Mouse (Mus musculus) frontal cortex, postnatal 36 days (tissue): ENCODE measurements around the gene Ski.
"Not testable (repeated sequence)": the region's sequence is repeated elsewhere in the genome, so short reads cannot be mapped to it uniquely, and the experiment has no call there.

Experiments used
- DNase-seq, 2 experiments: peaks; one replicate each; pipeline ENCODE4 v3.0.0; 2022; ENCODE audit warnings: low spot score in 2 of 2

The Ski gene

DNA sequence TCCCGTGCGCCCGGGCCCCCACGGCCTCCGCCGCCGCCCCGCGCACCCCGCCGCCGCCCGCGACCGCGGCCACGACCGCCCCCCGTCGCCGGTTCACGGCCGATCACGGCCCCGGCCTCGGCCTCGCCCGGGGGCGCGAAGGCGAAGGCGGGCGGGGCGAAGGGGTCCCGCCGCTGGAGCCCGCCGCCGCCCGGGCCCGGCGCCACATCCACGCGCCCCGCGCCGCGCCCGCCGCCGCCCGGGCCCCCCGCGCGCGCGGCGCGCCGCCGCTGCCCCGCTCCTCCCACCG lies at the start of gene Ski:
TSS of gene Ski (minus strand) at position 41 of the 289 bp plus-strand sequence.
- no peak for DNase-seq

DNA sequence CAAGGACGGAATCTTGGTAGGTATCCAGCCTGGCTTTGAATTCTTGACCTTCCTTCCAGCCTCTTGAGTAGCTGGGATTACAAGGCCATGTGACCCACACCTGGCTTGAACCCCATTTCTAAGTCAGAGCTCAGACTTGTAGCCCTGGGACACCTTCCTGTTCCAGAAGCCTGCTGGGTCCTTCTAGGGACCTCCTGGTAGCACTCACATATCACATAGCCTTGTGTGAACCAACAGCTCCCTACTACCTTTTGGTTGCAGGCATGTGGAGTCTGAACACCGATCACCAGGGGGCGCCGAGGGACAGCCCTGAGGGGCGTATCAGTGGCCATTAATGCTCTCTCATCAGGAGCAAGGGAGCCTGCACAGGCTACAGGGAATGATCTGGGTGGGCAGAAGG lies 46.0 kb upstream of the Ski start:
- peak; percentile 67 to 74 for DNase-seq

DNA sequence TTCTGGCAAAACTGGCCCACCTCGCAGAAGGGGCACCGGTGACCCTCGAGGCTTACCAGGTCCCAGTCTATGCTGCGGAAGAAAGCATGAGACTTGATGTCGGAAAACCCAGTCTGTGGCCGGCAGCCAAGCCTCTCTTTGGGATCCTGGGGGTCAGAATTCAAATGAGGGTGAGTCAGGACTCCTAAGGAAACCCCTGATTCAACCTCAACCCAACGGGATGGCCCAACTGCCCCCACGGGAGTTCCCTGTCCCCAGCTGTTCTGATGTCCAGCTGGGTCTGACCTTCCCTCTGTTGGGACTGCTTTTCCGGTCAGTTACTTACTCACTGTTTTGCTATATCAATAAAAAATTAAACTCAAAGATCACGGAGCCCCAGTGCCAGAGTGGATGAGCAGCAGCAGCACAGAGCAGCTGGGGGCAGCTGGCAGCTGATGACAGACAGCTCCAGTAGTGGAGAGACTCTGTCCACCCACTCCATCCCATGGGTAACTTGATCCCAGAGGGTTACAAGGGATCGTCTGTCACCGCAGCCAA lies 45.3 kb upstream of the Ski start:
- DNase-seq, result no peak

DNA sequence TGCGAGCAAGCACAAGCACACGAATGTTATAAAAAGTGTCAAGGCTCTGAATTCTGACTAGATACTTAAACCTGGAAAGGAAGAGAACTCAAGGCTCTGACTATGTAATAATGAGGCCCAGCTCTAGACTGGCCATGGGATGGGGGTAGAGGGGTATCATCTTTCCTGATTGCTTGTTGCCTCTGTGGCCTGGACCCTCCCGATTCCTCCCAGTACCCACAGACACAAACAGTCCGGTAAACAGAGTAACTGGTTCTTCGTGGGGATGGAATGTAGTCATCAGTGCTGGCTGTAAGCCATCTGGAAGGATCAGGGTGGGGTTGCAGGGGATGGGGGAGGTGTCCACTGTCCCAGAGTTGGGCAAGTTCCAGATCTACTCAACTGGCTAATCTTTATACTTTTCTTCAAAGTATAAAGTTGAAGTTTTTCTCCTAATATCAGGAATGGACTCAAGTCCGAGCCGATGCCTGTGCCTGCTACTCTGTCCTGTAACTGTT lies 44.7 kb upstream of the Ski start:
- no peak for DNase-seq

DNA sequence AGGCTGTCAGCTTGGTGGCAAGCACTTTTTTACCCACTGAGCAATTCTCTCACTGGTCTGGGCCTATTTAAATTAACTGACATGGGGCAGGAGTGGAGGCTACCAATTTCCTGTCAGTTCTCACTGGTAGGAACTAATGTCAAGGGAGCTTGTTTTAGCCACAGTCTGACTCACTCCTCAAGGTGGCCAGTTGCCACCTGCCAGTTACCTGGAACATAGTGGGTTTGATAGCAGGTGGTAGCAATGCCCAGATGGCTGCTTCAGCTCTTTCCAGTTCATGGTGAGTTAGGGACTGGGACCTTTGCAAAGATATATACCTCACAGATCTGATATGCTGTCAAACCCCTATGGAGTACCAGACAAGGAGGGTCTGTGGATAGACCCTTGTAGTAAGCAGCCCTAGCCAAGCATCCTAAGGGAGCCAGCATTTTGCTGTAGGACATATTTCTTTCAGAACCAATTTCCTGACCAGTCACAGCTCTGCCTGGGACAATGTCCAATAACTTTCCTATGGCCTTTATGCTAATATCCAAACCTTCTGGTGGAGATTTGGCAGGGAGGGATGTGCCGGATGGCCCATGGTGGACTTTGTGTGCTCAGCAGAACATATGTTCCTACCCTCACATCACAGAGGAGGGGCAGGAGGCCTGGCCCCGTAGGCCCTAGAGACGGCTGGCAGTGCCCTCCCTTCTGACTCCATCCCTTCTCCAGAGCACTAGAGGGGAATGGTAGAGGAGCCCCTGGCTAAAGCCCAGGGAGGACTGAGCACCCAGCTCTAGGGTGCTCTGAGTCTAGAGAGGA lies 42.3 kb upstream of the Ski start:
- DNase-seq, result no peak

DNA sequence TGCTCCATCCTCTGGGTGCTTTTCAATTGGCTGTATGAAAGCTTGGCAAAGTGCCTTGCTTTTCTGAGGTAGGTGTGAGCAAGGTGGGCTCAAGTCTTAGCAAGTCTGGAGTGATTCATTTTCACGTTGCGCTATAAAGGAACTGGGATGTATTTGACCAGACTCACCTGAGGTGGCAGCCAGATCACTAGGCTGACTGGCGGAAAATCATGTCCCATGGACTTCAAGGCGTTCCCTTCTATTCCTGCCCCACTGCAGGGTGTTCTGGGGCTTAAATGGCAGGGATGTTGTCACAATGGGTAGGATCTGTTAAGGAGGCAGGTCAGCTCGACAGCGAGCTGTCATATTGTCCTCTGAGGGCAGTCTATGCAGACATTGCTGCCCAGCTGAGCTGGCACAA lies 29.9 kb upstream of the Ski start:
- DNase-seq, result no peak

DNA sequence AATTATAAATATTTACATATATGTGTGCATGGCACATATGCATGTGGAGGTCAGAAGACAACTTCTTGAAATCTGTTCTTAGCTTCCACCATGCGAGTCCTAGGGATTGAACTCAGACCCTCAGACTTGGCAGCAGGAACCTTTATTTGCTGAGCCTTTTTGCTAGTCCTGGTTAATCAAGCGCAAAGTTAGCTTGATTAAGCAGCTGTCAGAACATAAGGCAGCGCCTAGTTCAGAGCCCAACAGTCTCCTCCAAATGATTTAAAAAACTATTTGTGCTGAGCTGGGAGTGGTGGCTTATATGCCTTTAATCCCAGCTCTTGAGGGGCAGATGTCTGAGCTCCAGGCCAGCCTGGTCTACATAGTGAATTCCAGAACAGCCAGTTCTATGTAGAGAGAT lies 28.8 kb upstream of the Ski start:
- no peak for DNase-seq

DNA sequence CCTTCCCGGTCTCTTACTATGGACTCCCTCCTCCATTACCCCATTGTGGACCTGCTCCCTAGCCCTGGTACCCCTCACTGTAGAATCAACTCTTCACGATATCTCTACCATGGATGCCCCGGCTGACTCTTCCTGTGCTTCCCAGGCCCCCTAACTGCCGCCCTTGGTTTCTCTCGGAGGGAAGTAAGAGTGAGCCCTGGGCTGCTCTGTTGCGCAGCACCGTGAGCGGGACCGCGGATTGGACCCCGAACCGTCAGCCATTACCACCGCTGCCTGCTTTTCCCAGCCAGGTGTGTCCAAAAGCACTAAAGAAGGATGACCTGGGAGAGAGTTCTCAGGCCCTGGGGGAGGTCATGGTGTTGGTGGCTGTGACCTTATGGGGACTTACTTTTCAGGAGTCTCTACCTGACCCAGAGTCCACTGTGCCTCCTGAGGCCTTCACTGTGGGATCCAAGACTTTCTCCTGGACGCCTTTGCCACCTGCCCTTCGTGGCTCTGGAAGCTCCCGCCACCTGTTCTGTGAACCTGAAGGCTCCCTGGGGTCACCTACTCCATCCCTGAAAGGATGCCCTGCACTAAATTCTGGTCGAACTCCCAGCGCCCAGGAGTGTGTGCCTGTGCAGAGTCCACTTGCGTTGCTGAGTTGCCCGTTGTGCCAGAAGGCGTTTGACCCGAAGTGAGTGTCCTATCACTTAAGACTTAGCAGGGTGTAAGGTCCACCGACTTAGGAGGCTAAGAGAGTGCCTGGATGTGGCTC lies 28.1 kb upstream of the Ski start:
- DNase-seq, result peak; percentile 32 to 37

DNA sequence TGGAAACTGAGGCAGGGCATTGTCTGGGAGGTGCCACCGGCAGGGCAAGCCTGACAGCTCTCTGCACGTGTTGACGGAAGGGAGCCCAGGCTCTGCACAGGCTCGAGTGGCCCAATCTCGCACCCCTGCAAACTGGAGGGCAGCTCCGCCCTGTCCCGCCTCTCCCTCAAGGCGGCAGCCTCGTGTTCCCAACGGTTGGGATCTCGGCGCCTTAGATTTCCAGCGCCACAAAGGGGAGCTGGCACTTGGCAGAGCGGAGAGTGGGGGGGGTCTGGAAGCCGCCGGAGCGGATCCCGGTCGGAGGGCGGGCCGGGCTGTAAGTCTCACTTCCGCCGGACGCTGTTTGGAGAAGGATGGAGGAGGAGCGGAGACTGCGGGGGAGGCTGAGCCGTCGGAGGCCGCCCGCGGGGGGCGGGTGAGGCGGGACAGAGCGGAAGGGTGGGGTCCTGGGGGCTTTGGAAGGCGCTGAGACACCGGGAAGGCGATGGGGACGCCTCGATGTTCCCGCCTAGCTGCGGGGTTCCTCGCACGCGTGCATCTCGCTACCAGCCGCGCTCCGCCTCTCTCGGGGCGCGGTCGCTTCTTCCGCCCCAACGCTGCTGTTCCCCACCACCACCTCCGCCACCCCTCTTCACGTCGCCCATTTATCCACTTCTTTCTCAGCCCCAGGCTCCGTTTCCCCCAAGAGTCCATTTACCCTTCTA lies 27.4 kb upstream of the Ski start, which contains the start of gene Faap20:
TSS of gene Faap20 (plus strand) at position 155 of the 704 bp plus-strand sequence.
- peak; percentile 81 to 83 for DNase-seq

DNA sequence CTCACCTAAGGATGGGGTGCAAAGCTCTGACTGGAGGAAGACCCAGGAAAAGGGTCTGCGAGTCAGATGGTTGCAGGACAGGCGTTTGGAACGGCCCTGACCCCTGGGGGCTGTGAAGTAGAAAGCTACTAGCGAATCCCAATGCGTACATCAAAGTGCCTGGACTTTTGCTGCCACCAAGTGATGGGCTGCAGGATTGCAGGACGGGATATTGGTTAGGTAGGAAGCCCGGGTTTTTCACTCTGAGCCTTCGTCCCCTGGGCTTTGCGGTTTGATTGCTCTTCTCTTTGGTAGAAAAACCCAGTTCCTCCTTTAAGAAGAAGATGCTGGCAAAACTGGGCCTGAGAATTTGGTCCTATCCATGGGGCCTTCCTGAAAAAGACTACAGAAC lies 26.9 kb upstream of the Ski start:
- DNase-seq, result peak; percentile 90 to 97

DNA sequence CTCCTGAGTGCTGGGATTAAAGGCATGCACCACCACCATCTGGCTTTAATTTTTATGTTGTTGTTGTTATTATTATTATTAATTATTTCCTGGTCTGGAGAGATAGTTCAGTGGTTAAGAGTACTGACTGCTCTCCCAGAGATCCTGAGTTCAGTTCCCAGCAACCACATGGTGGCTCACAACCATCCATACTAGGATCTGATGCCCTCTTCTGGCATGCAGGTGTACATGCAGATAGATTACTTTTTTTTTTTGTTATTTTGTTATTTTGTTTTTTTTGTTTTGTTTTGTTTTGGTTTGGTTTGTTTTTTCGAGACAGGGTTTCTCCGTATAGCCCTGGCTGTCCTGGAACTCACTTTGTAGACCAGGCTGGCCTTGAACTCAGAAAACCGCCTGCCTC lies 25.7 kb upstream of the Ski start:
- DNase-seq, result not testable (repeated sequence)

DNA sequence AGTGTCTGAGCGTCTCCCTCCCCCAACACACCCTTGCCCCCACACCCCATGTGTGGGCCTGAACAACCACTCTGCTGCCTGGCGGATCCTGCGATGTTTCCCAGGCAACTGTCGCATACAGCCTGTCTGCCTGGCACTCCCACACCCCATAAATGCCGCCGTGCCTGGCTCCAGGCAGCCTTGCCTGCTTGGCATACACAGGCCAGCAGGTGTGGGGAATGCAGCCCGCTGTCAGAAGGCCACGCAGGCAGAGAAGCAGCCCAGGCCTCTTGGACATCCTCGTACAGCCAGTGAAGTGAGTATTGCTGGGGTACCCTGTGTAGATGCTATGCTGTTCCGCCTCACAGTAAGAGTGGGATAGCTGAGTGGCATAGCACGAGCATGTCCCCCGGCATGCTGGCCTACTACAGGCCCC lies 24.3 kb upstream of the Ski start:
- peak; percentile 70 to 85 for DNase-seq

DNA sequence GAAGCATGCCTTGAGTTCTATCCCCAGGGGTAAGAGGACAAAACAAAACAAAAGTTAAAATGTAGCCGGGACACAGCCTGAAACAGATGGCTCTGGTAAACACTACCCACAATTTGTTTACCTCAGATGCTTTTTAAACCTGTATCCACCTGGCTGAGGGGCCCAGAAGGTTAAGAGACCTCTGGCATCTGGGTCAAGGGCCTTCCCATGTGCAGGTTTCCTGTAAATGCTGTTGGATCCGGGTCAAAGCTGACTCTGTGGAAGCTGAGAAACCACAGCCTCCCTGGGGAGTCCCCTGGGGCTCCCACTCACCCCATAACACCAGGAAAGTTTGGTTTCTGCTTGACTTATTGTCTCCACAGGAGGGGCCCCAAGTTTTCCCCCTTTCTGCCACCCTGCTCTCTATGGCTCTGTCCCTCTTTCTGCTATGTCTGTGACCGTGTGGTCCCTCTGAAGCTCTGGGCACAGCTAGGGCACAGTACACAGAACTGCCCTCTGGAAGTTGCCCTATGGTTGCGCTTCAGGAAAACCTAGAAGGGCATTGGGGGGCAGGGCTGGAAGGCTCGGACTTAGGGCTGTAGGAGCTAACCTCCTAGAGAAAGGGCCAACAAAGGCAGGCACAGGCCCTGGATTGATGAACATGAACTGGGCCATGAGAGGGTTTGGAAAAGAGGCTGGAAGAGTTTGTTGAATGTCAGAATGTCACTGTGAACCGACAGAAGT lies 23.5 kb upstream of the Ski start:
- DNase-seq, result no peak

DNA sequence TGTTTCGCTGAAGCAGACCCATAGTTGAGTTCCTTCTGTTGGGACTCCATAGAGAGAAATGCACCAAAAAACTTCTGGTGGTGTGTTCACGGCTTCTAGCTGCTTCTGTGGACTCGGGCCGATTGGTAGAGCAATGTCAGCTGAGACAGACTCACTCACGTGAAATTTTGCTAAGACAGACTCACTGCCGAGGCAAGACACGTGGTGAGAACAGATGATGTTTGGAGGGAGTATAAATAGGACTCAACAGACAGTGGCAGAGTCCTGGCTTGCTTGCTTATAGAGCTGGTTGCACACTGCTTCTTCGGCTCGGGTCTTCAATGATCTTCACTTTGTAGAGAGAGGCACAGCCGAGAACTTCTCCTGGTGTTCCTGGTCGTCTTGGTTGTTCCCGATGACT lies 20.8 kb upstream of the Ski start:
- peak in 1 of 2 experiments; percentile 62 for DNase-seq

DNA sequence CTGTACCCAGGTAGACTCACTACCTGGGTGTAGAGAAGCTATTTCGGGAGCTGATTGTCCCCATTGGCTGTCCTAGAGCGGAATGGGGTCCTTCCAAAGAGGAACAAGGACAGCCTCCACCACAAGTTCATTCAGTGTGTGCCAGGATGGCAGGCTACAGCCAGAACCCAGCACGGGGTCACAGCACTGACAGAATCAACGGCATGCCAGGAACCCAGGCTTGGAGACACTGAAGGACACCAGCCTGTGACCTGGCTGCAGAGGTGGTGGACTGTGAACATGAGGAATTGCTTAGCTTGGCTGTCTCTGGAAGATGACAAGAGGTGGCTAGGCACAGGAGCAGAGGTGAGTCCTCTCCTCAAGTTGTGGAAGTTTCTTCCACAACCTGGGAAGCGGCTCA lies 19.9 kb upstream of the Ski start:
- DNase-seq, result no peak

DNA sequence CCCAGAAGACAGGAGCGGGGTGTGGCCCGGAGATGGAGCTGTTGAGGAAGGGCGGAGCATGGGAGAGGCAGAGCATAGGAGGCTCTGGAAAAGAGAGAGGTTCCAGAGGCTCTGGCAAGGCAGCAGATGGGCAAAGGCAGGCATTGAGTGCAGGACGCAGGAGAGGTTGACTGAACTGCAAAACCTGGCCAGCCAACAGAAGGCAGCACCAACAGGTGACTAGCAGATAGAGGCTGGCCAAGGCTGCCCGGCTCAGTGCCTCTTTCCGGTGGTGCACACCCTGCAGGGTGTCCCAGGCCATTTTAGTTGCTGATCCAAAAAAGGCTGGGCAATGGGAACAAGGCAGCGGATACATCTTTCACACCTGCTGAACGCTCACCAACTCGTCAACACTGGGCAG lies 19.4 kb upstream of the Ski start:
- no peak for DNase-seq

DNA sequence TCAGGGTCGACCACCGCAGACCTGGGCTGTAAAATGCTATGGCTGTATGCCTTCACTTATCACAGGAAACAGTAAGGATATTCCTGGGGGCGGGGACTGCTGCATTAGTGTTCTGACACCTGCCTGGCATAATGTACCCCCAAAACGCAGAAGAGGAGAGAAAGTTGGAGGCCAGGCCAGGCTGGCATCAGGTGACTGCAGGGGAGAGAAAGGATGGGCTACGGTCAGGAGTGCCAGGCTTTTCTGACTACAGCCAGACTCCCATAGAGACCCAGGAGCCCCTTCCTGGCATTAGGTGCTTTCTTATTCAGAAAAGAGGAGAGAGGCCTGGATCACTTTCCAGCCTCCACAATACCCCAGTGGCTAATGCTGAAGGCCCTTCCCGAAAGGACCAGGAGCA lies 17.1 kb upstream of the Ski start:
- DNase-seq, result no peak

DNA sequence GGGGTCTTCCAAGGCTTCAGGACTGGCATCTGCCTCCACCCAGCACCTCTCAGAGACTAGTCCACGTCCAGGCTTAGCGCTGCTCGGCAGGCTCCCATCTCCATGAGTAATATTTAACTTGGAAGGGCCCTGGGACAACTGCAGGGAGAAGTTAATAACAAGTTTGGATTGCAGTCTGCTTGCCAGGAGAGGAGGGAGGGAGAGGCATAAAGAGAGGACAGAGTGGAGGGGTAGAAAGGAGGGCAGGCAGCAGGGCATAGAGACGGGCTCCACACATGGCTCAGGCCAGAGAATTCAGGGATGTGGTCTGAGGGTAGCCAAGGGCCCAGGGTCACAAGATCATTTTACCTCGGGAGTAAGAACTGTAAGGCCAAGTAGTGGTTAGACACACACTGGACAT lies 15.9 kb upstream of the Ski start:
- DNase-seq, result no peak

DNA sequence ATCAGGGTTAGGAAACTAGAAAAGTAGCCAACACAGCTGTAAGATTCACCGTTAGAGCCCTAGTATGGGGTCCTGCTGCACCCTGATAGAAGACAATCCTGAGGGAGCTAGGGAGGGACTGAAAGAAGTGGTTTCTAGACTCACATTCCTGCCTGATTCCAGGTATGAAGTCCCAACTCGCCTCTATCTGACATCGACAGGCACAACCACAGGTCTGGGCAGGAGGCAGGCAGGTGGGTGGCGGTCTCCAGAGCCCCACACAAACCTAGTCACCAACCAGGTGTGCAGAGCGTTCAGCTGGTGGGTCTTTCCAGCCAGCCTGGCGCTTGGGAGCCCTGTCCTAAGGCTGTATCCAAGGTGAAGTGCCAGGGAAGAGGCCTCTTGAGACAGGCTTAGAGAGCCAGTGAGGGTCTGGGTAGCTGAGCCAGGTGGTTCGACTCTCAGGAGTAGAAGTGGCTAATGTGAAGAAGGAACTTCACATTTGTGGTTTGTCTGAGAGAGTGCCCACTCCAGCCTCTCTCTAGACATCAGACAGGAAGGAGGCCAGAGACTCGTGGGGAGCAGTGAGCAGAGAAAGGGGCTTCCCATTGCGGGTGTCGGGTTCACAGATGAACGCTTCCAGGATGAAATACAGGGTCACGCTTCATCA lies 14.5 kb upstream of the Ski start:
- DNase-seq, result no peak

DNA sequence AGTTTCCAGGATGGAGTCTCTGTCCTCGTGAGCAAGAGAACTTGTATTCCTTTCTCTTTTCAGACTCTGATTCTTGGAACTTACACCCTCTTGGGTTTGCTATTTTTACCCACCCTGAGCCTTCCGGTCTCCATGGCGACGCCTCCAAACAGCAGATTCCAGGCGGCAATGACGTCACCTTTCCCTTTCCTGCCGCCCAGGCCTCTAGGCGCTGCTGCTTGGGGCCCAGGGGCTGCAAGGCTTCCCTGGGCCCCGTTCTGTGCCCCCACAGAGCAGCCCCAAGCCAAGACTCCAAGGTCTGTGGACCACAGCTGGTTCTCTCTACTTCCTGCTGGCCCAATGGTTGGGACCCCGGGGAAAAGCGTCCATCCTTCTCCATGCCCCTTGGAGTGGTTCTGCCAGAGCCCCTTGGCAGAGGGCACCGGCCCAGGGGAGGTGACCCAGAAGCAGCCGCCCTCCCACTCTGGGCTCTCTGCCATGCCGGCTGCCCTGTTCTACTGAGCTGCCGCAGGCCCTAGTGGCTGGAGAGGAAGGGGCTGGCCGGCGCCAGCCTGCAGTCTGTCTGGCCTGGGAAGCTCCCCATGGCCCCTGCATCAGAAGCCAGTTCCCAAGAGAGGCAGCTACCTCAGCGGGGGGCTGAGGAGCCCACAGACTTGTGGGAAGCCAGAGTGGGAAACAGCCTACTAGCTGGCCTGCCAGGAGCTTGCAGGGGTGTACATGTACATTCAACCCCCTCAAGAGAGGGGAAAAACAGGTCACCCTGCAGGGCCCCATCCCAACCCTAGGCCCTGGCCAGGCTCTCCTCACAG lies 13.1 kb upstream of the Ski start:
- DNase-seq, result peak; percentile 90 to 96
